Mouse (Mus musculus) kidney, postnatal 25 days (tissue): ENCODE measurements around the gene Map3k1.

Experiments
- DNase-seq, 2 experiments: peaks; one replicate each; pipeline ENCODE4 v3.0.0; 2021; ENCODE audit warnings: mixed read lengths in 2 of 2

The Map3k1 gene

GRCm38 (mm10) chr13:111789420-111790065, 19.2 kb downstream of the Map3k1 start:
- peak in 1 of 2 experiments; percentile 71 for DNase-seq

GRCm38 (mm10) chr13:111788882-111789281, 19.9 kb downstream of the Map3k1 start:
- peak in 1 of 2 experiments; percentile 23 for DNase-seq

- peak; percentile 85 to 94 for DNase-seq
These were observed 20.8 kb downstream of the Map3k1 start for GRCm38 (mm10) chr13:111787857-111788619.

DNA sequence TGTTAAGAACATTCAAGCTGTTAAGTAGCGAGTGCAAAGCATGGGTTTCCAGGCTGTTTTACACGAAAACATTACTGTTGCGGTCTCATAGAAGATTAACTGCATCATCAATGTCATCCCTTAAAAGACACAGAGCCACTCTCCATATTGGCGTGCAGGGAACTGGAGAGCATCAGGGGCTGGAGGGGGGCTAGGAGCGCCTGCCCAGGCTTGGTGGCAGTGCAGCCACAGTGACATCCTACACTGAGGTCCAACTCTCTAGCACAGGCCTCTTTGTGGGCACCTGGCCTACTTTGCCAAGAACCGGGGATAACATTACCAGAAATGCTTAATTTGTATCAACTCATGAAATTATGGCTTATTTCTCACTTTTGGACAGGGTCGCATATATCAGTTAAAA, 22.2 kb downstream of the Map3k1 start:
- peak in 1 of 2 experiments; percentile 8 for DNase-seq

- DNase-seq: no peak
These were observed 25.3 kb downstream of the Map3k1 start for GRCm38 (mm10) chr13:111783451-111783850.

DNA sequence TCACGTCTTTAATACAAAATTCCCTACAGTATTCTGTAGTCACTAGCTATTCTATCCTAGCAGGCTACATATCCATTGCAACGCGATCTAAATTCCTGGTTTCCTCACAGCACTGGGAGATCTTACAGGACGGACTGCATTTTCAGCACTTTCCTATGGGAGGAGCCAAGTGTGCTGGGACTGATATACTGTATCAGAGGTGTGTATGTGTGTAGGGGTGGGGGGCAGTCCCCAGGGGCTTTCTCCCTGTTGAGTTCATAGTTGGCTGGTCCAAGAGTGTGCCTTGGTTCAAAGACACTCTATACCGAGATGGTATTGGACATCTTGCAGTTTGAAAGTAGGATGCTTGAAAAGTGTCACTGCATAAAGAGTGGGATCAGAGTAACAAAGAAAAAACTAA, 29.3 kb downstream of the Map3k1 start:
- no peak for DNase-seq

GRCm38 (mm10) chr13:111778606-111779005, 30.2 kb downstream of the Map3k1 start:
- DNase-seq: no peak

- DNase-seq: no peak
These were observed 30.9 kb downstream of the Map3k1 start for GRCm38 (mm10) chr13:111777865-111778264.

GRCm38 (mm10) chr13:111777179-111777578, 31.6 kb downstream of the Map3k1 start:
- no peak for DNase-seq

- DNase-seq: no peak
These were observed 36.7 kb downstream of the Map3k1 start for GRCm38 (mm10) chr13:111772075-111772474.

GRCm38 (mm10) chr13:111771232-111771631, 37.6 kb downstream of the Map3k1 start:
- DNase-seq: peak; percentile 59 to 67

DNA sequence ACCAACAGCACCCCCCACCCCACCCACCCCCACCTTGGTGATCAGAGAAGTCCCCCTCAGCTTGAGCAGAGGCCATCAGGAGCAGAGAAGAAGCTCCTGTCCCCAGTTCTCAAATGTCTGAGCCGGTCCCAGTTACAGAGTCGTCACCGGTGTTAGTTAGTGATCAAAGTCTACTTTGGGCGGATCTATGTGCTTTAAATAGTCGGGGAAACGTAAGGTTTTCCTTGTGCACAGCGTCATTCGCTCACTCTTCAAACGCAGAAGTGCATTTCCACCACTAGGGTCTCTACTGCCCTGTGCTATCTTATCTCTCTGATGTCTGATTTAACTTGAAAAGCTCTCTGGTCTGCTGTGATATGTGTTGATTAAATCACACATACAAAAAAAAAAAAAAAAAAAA, 38.0 kb downstream of the Map3k1 start:
- DNase-seq: no peak

GRCm38 (mm10) chr13:111762526-111762925, 46.3 kb downstream of the Map3k1 start:
- no peak for DNase-seq

DNA sequence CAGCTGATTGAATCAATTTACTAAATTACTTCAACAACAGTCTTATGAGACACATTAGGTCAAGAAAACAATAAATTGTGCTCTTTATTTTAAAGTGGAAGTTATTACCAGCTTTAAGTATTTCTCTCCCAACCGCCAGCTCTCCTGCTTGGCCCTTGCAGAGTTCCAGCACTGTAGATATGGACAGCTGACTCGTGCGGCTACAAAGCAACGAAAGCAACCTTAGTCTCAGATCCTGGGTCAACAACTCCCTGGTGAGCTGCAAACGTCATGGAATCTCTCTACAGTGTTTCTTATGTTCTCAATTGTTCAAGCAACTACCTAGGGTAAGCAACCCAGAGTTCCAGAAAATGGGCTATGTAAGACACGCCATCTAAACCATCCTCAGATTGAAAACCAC, 51.8 kb downstream of the Map3k1 start:
- DNase-seq: no peak

GRCm38 (mm10) chr13:111755937-111756336, 52.9 kb downstream of the Map3k1 start:
- DNase-seq: no peak

- DNase-seq: no peak
These were observed 53.4 kb downstream of the Map3k1 start for GRCm38 (mm10) chr13:111755377-111755776.

- DNase-seq: no peak
These were observed 55.5 kb downstream of the Map3k1 start for GRCm38 (mm10) chr13:111753321-111753720.

DNA sequence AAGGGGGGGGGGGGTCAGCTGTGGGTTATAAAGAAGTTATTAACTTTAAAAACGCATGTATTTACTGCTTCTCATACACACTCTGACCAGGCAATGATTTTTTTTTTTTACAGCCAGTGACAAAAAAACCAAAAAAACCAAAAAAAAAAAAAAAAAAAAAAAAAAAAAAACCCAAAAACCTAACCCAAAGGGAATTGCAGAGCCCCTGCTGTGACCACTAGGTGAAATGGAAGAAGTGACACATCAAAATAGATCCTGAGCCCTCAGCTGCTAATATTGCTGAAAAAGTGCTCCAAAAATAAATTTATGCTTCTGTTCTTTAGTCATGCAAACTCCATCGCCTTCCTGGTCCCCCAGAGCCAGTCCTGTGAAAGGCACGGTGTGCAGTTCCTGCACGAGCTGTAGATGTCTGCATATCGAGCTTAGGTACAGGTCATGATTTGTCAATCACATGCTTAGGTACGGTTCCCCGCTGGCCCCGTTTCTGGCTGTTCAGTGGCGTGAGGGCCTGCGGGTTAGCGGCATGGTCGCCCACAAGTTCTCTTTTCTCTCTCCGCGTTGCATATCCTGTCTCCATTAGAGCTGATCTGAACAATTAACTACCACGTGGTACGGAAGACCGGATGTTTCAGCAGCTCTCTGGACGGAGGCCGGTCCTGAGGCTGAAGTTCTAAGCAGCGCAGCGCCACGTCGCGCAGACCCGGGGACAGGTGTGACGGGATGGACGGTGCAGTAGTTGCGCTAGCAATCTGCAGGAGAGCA, 60.3 kb downstream of the Map3k1 start:
- no peak for DNase-seq

GRCm38 (mm10) chr13:111746831-111747230, 62.0 kb downstream of the Map3k1 start:
- no peak for DNase-seq

DNA sequence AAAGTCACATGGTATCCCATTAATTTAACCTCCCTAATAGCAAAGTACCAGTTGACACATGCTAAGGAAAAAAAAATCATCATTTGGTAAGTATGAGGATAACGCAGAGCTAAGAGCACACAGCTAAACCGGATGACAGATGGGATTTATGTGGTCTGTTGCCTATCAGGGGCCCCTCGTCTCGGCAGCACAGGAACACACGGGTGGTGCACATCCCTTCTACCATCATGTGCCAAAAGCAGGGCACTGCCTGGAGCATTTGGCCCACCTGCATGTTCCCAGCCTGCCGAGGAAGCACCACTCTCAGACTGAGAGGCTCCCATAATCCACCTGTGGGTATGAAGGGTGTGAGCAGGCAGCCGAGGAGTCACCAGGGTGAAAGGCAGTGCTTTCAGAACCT, 63.6 kb downstream of the Map3k1 start:
- no peak for DNase-seq

GRCm38 (mm10) chr13:111744233-111745000, 64.4 kb downstream of the Map3k1 start:
- DNase-seq: no peak

DNA sequence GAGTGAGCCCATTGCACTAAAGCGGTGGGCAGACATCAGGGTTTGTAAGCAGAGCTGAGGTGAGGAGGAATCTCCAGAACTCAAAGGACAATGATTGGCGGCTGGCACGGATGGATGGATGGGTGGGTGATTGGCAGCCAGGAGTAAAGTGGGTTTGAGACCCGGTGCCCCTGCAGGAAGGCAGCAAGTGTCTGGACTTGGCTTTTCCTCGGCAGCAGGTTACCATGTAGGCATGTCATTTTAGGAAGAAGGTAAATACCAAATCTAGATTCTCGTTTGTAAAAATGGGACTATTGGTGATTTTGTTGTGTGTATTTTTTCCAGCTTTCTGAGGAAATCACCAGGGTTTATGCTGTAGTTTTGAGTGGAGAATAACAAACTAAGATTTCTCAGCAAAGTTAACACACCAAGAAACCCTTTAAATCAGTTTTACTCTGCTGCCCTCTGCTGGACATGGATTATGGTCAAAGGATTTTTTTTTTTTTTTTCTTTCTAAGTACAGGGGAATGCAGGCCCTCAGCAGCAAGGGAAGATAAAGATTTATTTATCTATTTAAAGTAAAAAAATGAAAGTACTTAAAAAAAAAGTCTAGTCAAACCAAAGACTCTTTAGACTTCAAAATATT, 66.7 kb downstream of the Map3k1 start:
- DNase-seq: peak in 1 of 2 experiments; percentile 88
